Mouse (Mus musculus) c-Kit-positive CD71-negative TER-119-negative erythroid progenitor cells, embryonic 14.5 days (primary cell): ENCODE measurements at regions not wholly inside any gene's neighbourhood (a gene's known extent, or its start where the extent isn't known, plus 50 kb on each side); places are given as distances from the start of the nearest gene placed in this dataset.
"Not testable (repeated sequence)": the region's sequence is repeated elsewhere in the genome, so short reads cannot be mapped to it uniquely, and the experiment has no call there.

Experiments used
- DNase-seq: peaks from one replicate; pipeline ENCODE4 v3.0.0-alpha.2; 2013; ENCODE audit warnings: low read depth

DNA sequence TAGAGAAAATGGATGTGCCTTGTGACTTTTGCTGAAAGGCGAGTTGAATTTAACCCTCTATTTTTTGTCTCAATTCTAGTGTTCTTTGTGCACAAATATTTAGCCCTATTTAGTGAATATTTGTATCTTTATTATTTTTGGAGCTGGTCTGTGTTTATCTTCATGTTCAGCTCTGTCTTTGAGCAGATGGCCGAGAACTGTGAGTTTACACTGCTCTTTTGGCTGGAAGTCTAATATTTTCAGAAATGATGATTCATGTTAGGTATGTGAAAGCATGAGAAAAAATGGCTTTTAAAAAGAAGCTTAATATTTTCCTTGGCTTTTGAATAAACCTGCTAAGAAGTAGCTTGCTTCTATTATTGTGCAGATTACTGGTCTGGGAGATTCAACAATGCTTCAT, 505.4 kb downstream of the Sema5a start:
- DNase-seq: no peak

DNA sequence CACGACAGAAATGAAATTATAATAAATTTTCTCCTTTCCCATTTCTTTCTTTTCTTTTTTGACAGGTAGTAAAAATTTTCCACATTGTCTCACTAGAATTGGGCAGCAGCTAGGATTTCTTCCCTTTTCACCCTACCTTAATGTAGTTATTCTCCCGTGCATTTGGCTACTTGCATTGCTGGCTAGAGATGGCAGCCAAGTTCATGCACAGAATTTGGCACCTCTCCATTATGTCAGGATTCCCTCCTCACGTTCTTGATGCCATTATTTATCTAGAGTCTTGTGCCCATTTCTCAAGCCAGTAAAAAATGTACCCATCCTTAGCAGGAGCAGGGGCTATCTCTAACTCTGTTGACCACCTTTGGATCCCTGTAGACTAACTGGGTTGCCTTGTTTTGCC, 507.4 kb downstream of the Sema5a start:
- no peak for DNase-seq

DNA sequence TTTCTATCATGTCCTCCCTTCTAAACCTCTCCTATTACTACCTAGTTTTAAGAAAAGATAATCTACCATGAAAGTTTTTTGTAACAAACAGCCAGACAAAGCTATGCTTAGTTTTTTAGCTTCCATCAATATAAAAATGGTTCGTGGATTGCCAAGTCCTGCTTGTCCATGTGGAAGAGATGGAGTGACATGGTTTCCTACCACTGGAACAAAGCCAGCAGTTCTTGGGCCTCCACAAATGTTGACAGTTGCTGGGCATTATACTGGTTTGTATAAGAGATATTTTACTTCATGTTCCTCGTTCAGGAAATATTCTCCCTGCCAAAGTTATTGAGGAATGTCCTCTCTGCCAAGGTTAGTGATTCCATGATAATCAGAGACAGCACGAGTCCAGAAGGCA, 515.5 kb downstream of the Sema5a start:
- no peak for DNase-seq

DNA sequence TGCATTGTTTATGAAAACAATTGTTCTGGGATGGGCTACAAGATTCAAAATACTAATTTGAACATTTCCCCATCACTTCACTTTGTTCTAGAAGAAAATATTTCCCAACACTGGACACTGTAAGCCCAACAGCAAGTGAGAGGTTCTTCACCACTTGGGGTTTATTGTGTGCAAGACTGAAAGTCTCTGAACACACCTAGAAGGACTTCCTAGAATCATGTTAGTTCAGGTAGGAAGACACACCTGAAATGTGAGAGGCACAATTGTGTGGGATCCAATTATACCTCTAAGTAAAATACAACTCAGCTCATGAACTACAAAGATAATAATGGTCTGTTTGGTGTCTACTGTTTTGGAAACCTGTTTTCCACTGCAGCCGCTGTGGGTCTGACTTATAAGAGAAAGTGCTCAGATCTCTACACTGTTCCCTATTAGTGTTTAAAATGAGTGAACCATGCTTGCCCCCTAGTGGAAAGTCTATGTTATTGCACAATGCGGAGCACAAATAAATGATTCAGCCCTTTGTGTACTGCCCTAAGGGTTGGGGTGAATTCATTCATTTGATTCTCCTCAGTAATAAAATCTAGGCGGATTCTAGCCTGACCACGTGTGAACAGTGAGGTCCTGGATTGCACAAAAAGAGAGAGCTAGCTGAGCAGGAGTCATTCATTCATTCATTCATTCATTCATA, 521.5 kb downstream of the Sema5a start:
- DNase-seq: peak; percentile 13

DNA sequence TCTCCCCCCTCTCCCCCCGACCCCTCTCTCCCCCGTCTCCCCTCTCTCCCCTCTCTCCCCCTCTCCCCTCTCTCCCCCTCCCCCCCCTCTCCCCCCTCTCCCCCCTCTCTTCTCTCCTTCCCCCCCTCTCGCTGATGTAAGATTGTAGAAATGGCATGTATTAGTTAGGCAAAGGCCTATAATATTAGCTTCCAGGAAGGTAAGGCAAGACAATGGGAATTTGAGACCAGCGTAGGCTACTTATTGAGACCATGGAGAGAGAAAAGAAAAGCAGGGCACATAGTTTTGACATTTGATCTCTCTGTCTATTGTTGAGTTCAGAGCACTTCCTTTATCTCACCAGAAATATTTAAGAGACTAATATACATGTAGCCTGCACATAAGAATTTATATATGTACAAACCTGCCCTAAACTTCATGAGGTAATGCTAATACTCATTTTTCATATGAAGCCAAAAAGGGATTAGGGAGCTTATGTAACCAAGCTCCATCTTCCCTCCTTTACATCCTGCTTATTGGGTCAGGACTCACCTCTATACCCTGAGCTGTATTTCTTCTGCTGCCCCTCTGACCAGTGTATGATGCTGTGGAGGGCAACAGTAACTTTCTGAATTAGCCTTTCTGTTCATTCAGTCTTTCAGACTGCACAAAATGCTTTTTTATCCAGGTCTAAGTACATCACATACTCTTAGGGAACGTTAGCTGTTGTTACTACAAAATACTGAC, 522.3 kb downstream of the Sema5a start:
- DNase-seq: no peak

DNA sequence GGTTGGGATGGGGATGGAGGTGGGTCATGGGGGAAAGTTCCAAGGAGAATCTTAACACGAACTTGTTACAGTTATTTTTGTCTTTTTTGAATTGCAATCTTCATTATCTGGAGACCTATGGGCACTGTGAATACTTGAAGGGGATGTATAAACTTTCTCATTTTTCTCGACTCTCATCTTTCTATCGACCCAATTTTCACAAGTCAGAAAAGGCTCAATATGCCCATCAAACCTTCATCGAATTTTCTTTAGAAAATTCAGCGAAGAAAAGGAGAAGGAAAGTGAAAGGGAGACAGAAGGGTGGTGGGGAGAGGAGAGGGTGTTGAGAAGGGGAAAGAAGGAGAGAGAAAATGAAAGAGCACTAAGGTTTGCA, 533.6 kb downstream of the Sema5a start:
- DNase-seq: not testable (repeated sequence)

DNA sequence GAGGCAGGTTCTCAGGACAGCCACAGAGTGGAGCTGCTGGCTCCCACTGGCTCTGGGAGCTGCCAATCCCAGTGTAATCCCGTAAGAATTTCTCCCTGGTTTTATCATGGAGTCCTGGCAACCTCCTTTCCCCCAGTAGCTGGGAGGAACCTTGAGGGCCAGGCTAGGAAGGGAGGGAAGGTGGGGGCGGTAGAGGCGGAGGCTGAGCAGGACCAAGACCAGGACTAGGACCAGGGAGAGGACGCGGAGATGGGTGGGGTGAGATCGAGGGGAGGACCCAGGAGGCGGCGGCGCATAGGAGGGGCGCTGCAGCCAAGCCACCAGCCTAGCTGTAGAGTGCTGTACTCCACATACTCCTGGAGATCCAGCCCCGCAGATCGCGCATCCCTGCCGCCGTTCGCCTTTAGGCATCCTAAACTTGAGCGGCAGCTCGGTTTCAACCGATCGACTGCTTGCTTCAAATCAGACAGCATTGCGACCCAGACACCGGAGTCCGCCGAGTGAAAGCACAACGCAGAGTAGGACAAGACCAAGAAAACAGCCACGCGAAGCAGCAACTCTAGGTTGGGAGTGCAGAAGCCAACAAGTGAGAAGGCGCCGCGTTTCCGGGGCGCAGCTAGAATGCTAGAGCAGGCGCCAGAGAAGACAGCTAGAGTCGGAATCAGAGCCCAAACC, 534.1 kb downstream of the Sema5a start:
- not testable (repeated sequence) for DNase-seq

DNA sequence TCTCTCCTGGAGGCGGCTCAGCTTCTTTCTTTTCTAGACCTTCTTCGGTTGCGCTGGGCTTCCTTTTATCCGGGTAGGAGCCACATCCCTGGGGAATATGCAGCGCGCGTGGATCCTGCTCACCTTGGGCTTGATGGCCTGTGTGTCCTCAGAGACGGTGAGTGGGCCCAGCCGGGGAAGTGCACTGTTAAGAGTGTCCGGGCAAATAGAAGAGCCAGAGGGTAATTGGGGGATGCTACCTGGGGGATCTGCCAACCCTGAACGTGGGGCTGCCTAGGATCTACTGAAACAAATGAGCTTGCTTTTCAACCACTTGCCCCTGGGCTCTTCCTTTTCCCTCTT, 534.6 kb downstream of the Sema5a start:
- DNase-seq: not testable (repeated sequence)

DNA sequence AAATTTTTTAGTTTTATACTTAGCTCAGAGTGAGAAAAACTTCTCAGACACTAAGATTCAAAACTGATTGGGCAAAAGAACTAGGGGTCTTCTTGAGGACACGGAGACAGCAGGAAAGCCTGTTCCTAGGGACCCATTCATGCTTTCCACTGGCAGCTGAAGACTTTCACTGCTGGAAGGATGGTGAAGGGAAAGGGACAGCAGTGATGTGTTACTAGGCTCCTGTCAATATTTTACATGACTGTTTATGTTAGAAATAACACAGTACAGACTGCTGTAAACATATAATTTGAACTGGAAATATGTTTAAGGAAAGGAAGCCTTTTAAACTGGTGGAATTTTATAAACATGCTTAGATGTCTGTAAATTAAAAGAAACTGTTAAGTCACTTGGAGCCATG, 537.0 kb downstream of the Sema5a start:
- not testable (repeated sequence) for DNase-seq

DNA sequence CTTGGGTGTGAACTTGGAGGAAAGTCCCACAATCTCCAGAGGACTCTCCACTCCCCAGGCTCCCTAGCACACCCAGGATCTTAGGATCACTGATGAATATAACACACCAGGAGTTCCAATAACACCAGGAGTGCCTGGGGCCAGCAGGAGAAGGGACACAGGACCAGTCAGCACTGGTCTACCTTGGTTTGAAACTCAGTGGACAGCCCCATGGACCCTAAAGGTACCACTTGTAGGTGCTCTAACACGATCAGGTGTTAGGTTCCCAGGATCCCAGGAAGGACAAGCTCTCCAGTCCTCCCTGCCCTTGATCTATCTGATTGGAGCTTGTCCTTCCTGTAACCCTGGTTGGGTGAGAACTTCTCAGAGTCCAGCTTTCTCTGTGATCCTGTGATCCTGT, 554.6 kb downstream of the Sema5a start:
- no peak for DNase-seq

DNA sequence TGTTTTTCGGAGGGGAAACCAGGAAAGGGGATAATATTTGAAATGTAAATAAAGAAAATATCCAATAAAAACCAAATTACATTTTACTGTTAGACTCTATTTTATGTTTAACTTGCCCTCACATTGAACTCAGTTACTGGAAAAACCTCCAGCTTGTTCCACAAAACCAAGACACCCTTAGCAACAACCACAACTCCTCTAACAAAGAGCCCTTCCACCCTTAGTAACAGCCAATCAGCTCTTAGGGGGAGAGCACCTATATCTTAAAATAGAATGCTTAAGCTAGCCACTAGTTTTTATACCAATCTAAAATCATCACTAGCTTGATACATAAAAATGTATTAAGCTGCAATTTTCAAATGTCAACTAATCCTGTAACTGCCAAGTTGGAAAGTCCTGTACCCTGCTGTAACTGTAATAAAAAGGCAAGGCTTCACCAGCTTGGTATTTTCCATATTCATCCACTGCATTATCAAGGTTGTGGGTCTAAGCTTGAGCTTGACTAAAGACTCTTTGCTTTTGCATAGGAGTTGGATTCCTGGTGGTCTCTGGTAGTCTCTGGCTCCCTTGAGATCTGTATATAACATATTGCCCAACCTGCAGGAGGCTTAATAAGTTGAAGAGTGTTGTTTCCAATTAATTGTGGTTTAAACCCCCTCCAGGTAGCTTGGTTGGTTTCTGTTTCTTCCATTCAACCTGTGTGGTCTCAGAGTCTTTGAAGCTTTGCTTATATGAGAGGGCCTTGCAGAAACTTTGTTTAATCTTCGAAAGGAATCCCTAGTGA, 566.4 kb downstream of the Sema5a start:
- DNase-seq: no peak

DNA sequence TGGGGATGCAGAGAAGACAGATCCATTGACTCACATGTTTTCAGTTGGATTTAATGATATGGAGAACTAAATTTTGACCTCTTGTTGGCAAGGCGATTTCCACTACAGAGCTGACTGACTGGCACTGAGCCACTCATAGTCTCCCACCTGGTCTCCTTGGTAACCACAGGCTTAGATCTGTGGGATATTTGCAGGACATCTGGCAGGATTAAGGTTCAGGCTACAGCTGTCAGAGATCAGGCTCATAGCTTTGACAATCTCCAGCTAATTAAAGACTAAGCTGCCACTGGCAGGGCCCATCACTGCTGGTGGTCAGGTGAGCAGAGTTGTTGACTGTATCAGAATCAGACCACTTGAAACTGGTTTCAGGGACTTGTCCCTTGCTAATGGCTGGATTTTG, 595.4 kb downstream of the Sema5a start:
- DNase-seq: no peak
